Mouse (Mus musculus): ENCODE measurements around the gene Msh6. TPM values are rescaled to one million over a fixed set of nuclear protein-coding genes. Genes with fewer than 3 reads are reported as not detected.
"Not testable (repeated sequence)": the region's sequence is repeated elsewhere in the genome, so short reads cannot be mapped to it uniquely, and the experiment has no call there.

The Msh6 gene
- 8.9 and 11.7 TPM in 2 replicates for polyA plus RNA-seq (2015; fragmentation: Nextera tagmentation; extraction: Ambion mirVana)

- Histone ChIP-seq H3K36me3 (replicated peaks; ENCODE audit: insufficient read depth, low read length) (0 out of 2 replicates have a peak, but pooled peaks cover 7% of the 10 kb centered on the region), H3K4me1 (ENCODE audit: insufficient read depth) (peaks cover 7% of the 10 kb centered on the region), H3K27ac (ENCODE audit: low read depth) (peak within 1 kb of the TSS; percentile 79), H3K9me3 (ENCODE audit: low read length) (peaks cover 2% of the 10 kb centered on the region), H3K27me3 (ENCODE audit: insufficient read depth, low read length) (no peaks in the 10 kb centered on the region), H3K4me2 (ENCODE audit: low read depth, low read length) (peak within 1 kb of the TSS; percentile 84), H3K4me3 (ENCODE audit: low read depth, low read length) (peak within 1 kb of the TSS; percentile 86), H3K9ac (replicated peaks) (peak within 1 kb of the TSS; percentile 85)
- ATAC-seq = peak; percentile 97
- peak; percentile 95 for DNase-seq
- under 1% methylated on average over 62 of the region's 63 CpGs for WGBS (ENCODE audit: insufficient replicate concordance)
- TF ChIP-seq EP300 (IDR thresholded peaks at IDR 0.05; ENCODE audit: low read depth) (peak; percentile 40; the same call in 1 of the 2 replicates), CTCF (IDR thresholded peaks at IDR 0.05; ENCODE audit: low read depth) (no peak)
These were observed at the start of gene Msh6 for GRCm38 (mm10) chr17:87974629-87975228. Msh6 (plus strand) TSS chr17:87975062.

DNA sequence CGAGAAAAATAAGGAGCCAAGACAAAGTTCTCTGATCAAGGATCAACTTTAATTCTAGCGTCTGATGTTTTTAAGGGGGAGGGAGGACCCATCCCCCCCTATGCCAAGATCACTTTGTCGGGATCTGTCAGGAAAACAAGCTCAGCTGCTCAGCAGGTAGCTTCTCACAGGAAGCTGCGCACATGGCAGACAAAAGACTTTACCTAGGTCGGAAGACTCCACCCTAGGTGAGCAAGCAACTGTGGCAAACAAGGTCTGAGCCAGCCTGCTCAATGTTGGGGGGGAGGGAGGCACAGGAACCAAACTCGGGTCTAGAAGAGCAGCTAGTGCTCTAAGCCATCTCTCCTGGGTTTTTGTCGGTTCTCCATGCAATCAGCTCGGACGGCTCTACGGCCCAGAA is 40.5 kb upstream of the Msh6 start:
- Histone ChIP-seq H3K9me3 (ENCODE audit: low read length) (no peaks in the 10 kb centered on the region), H3K27me3 (ENCODE audit: insufficient read depth, low read length) (no peaks in the 10 kb centered on the region), H3K36me3 (replicated peaks; ENCODE audit: insufficient read depth, low read length) (no peaks in the 10 kb centered on the region), H3K4me1 (ENCODE audit: insufficient read depth) (no peaks in the 10 kb centered on the region), H3K4me3 (ENCODE audit: low read depth, low read length) (no peak overlapping the region), H3K27ac (ENCODE audit: low read depth) (no peak overlapping the region), H3K9ac (replicated peaks) (no peak overlapping the region), H3K4me2 (ENCODE audit: low read depth, low read length) (no peak overlapping the region)
- WGBS (ENCODE audit: insufficient replicate concordance) = 72% methylated on average over 10 of the region's 10 CpGs
- TF ChIP-seq EP300 (IDR thresholded peaks at IDR 0.05; ENCODE audit: low read depth) (no peak), CTCF (IDR thresholded peaks at IDR 0.05; ENCODE audit: low read depth) (no peak)
- no peak for DNase-seq
- no peak for ATAC-seq

DNA sequence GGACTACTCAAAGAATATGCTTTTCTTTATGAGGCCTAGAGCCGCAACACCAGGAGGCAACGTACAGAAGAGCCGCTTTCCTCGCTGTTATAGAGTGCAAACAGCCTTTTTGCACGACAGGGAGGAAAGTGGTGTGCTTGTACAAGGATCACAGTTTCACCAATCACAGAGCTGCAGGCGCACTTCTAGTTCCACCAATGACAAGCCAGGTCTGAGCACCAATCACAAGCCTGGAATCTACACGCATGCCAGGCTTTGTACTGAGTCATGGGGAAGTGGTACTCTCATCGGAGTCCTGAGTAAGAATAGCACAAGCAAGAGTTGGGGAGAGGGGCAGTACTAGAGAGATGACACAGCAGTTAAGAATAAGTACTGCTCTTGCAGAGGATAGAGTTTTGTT is 40.1 kb upstream of the Msh6 start:
- Histone ChIP-seq H3K27ac (ENCODE audit: low read depth) (no peak overlapping the region), H3K36me3 (replicated peaks; ENCODE audit: insufficient read depth, low read length) (no peaks in the 10 kb centered on the region), H3K9ac (replicated peaks) (no peak overlapping the region), H3K9me3 (ENCODE audit: low read length) (no peaks in the 10 kb centered on the region), H3K27me3 (ENCODE audit: insufficient read depth, low read length) (no peaks in the 10 kb centered on the region), H3K4me1 (ENCODE audit: insufficient read depth) (no peaks in the 10 kb centered on the region), H3K4me3 (ENCODE audit: low read depth, low read length) (no peak overlapping the region), H3K4me2 (ENCODE audit: low read depth, low read length) (no peak overlapping the region)
- 80% methylated on average over 8 of the region's 8 CpGs for WGBS (ENCODE audit: insufficient replicate concordance)
- no peak for TF ChIP-seq CTCF (IDR thresholded peaks at IDR 0.05; ENCODE audit: low read depth)
- TF ChIP-seq EP300 (IDR thresholded peaks at IDR 0.05; ENCODE audit: low read depth) = no peak
- ATAC-seq (no peak), DNase-seq (no peak)

GRCm38 (mm10) chr17:87936156-87936555 is 38.7 kb upstream of the Msh6 start:
- Histone ChIP-seq H3K4me2 (ENCODE audit: low read depth, low read length) (no peak overlapping the region), H3K4me3 (ENCODE audit: low read depth, low read length) (no peak overlapping the region), H3K4me1 (ENCODE audit: insufficient read depth) (no peaks in the 10 kb centered on the region), H3K9me3 (ENCODE audit: low read length) (no peaks in the 10 kb centered on the region), H3K9ac (replicated peaks) (no peak overlapping the region), H3K36me3 (replicated peaks; ENCODE audit: insufficient read depth, low read length) (no peaks in the 10 kb centered on the region), H3K27ac (ENCODE audit: low read depth) (no peak overlapping the region), H3K27me3 (ENCODE audit: insufficient read depth, low read length) (no peaks in the 10 kb centered on the region)
- WGBS (ENCODE audit: insufficient replicate concordance) = 65% methylated on average over 4 of the region's 4 CpGs
- ATAC-seq (no peak), DNase-seq (no peak)
- no peak for TF ChIP-seq CTCF (IDR thresholded peaks at IDR 0.05; ENCODE audit: low read depth)
- no peak for TF ChIP-seq EP300 (IDR thresholded peaks at IDR 0.05; ENCODE audit: low read depth)

DNA sequence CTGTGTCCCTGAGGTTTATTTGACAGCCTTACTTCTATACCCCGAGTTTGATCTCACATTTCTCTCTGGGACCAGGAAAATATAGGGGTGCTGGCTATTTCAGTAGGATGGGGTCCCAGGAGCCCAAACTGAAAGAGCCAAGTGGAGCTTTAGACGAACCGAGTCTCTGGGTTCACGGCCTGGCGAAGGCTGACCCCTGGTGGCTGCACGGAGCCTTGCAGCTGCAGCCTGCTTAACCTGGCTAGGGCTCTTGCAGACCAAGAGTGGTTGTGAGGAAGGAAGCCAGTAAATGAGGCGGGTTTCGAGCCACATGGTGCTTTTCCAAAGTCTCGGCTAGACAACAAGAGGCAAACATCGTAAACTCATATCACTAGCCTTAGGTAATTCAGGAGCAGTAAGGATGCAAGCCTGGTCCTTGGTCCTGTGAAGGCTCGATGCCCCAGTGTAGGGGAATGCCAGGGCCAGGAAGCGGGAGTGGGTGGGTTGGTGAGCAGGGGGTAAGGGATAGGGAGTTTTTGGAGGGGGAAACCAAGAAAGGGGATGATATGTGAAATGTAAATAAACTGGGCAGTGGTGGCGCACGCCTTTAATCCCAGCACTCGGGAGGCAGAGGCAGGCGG is 25.8 kb upstream of the Msh6 start:
- no peaks in the 10 kb centered on the region for H3K27me3 ChIP-seq (ENCODE audit: insufficient read depth, low read length)
- H3K4me2 ChIP-seq (ENCODE audit: low read depth, low read length) = no peak overlapping the region
- no peak overlapping the region for H3K9ac ChIP-seq (replicated peaks)
- H3K4me3 ChIP-seq (ENCODE audit: low read depth, low read length) = no peak overlapping the region
- WGBS (ENCODE audit: insufficient replicate concordance) = 37% methylated on average over 16 of the region's 16 CpGs
- no peaks in the 10 kb centered on the region for H3K36me3 ChIP-seq (replicated peaks; ENCODE audit: insufficient read depth, low read length)
- peak; percentile 82 for DNase-seq
- H3K4me1 ChIP-seq (ENCODE audit: insufficient read depth) = no peaks in the 10 kb centered on the region
- no peak overlapping the region for H3K27ac ChIP-seq (ENCODE audit: low read depth)
- 0 out of 2 replicates have a peak, but pooled peaks have one; percentile 45 for ATAC-seq
- TF ChIP-seq CTCF (IDR thresholded peaks at IDR 0.05; ENCODE audit: low read depth) (peak; percentile 97), EP300 (IDR thresholded peaks at IDR 0.05; ENCODE audit: low read depth) (no peak)
- H3K9me3 ChIP-seq (ENCODE audit: low read length) = no peaks in the 10 kb centered on the region

- not testable (repeated sequence) for H3K4me3 ChIP-seq (ENCODE audit: low read depth, low read length); H3K27me3 ChIP-seq (ENCODE audit: insufficient read depth, low read length); H3K4me1 ChIP-seq (ENCODE audit: insufficient read depth); H3K9ac ChIP-seq (replicated peaks); H3K27ac ChIP-seq (ENCODE audit: low read depth); DNase-seq; H3K36me3 ChIP-seq (replicated peaks; ENCODE audit: insufficient read depth, low read length); ATAC-seq; H3K4me2 ChIP-seq (ENCODE audit: low read depth, low read length); H3K9me3 ChIP-seq (ENCODE audit: low read length)
- WGBS (ENCODE audit: insufficient replicate concordance) = 66% methylated on average over 13 of the region's 13 CpGs
These were observed 20.2 kb upstream of the Msh6 start for GRCm38 (mm10) chr17:87954618-87955124.

Measured in liver, postnatal 0 days (tissue).